Mouse (Mus musculus) midbrain, embryonic 14.5 days (tissue): ENCODE data around the gene Map2k1. TPM values are rescaled to one million over a fixed set of nuclear protein-coding genes. Genes with fewer than 3 reads are reported as not detected.

Experiments used
- ATAC-seq: fragments of 200-750 bp; cut with Nextera tagmentation; 2 replicates; pipeline ENCODE4 v1.8.0; 2017; ENCODE audit warnings: moderate number of reproducible peaks, moderate library complexity; ENCODE audit not compliant: low FRiP score, low TSS enrichment
- DNase-seq: peaks from one replicate; pipeline ENCODE4 v3.0.0-alpha.2; 2015
- H3K27ac ChIP-seq: fragments of 300-500 bp; sonication (generic); replicated peaks from 2 replicates; pipeline ENCODE4 v1.5.1; 2014; ENCODE audit warnings: mild to moderate bottlenecking, low read depth, low read length, moderate library complexity
- H3K27me3 ChIP-seq: fragments of 300-500 bp; sonication (generic); 2 replicates; pipeline ENCODE4 v1.6.1; 2014; ENCODE audit warnings: low read length, control low read depth, mixed read lengths; ENCODE audit not compliant: control insufficient read depth, insufficient read depth
- H3K36me3 ChIP-seq: fragments of 300-500 bp; sonication (generic); 2 replicates; pipeline ENCODE4 v1.6.1; 2014; ENCODE audit warnings: low read length, control low read depth; ENCODE audit not compliant: control insufficient read depth, insufficient read depth
- H3K4me1 ChIP-seq: fragments of 300-500 bp; sonication (generic); 2 replicates; pipeline ENCODE4 v1.6.1; 2014; ENCODE audit warnings: mild to moderate bottlenecking, antibody characterized with exemption, low read length, control low read depth; ENCODE audit not compliant: control insufficient read depth, insufficient read depth
- H3K4me2 ChIP-seq: fragments of 300-500 bp; sonication (generic); 2 replicates; pipeline ENCODE4 v1.6.1; 2014; ENCODE audit warnings: mild to moderate bottlenecking, low read length, moderate library complexity
- H3K4me3 ChIP-seq: fragments of 300-500 bp; sonication (generic); replicated peaks from 2 replicates; pipeline ENCODE4 v1.5.1; 2014; ENCODE audit warnings: low read depth, low read length
- H3K9ac ChIP-seq: fragments of 300-500 bp; sonication (generic); replicated peaks from 2 replicates; pipeline ENCODE4 v1.6.1; 2014; ENCODE audit warnings: mild to moderate bottlenecking, low read length, moderate library complexity
- H3K9me3 ChIP-seq: fragments of 300-500 bp; sonication (generic); 2 replicates; pipeline ENCODE4 v1.6.1; 2016; ENCODE audit warnings: low read length, control low read depth, mixed read lengths; ENCODE audit not compliant: control insufficient read depth
- WGBS: fragments of 180-500 bp; shearing (Covaris S2); extraction: QIAGEN DNeasy Blood & Tissue Kit; methylation state at CpG from one replicate; pipeline ENCODE4 v1.1.7; 2014; 5-methylcytosine and 5-hydroxymethylcytosine counted together
- polyA plus RNA-seq: library from polyadenylated mRNA; unstranded; fragments of >200 nt; fragmentation: Nextera tagmentation; extraction: Ambion mirVana; gene quantifications from 2 replicates; pipeline ENCODE4 v1.2.1, GENCODE M21; 2014

The Map2k1 gene
- polyA plus RNA-seq, 1 experiment from 2014 or later = 50.7 TPM

DNA sequence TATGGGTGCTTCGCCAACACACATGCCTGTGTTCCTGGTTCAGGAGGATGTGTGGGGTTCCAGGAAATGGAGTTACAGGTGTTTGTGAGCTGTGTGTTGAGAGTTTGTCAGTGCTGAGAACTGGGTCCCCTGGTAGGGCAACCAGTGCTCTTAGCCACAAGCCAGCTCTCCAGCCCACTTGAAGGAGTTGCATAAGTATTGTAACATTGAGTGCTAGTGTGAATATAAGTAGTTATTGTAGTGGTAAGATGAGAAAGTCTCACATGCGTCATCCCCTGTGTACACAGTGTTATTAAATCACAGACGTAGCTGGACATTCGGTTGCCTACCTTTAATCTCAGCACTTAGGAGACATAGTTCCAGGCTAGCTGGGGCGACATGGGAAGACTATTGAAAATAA is 6.5 kb upstream of the Map2k1 start:
- Histone ChIP-seq H3K9me3 (no peaks in the 10 kb centered on the region), H3K36me3 (no peaks in the 10 kb centered on the region), H3K4me2 (no peak overlapping the region), H3K9ac (no peak overlapping the region), H3K4me1 (no peaks in the 10 kb centered on the region), H3K27me3 (no peaks in the 10 kb centered on the region), H3K4me3 (no peak overlapping the region), H3K27ac (no peak overlapping the region)
- ATAC-seq (no peak), DNase-seq (no peak)
- 93% methylated on average over 5 of the region's 5 CpGs for WGBS

DNA sequence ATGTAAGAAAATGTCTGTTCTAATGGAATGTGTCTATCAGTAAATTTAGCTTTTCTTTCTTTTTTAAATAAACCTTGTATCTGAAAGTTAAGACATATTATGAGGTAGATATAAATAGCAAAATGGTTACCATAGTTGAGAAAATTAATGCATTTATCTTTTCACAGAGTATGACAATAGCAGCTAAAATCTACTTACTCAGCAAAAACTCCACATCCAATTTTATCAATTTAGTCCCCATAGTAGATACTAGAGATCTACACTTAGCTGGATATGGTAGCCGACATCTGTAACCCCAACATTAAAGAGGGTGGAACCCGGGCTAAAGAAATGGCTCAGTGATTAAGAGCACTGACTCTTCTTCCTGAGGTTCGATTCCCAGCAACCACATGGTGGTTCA is 2.8 kb upstream of the Map2k1 start:
- no peak for ATAC-seq
- H3K4me3 ChIP-seq = no peak overlapping the region
- H3K4me1 ChIP-seq = peaks cover 11% of the 10 kb centered on the region
- 94% methylated on average over 3 of the region's 3 CpGs for WGBS
- no peak overlapping the region for H3K27ac ChIP-seq
- H3K27me3 ChIP-seq = no peaks in the 10 kb centered on the region
- no peak overlapping the region for H3K4me2 ChIP-seq
- no peak overlapping the region for H3K9ac ChIP-seq
- DNase-seq = no peak
- H3K36me3 ChIP-seq = no peaks in the 10 kb centered on the region
- H3K9me3 ChIP-seq = no peaks in the 10 kb centered on the region

DNA sequence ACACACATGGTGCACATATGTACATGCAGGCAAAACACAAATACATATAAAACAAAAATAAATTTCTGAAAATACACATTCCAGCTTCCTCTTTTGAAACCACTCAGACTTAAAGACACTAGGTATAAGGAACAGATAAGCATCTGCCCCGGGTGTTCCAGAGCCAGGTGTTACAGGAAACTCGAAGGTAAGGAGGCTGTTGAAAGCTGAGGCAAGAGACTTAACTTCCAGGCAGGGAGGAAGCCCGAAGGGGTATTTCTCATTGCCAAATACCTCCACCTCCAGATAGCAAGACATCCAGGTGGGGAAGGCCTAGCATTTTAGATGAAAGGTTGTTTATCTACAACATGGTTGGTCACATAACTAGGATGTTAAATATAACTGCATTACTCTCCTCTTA is 2.0 kb upstream of the Map2k1 start:
- no peaks in the 10 kb centered on the region for H3K27me3 ChIP-seq
- no peak overlapping the region for H3K27ac ChIP-seq
- H3K4me3 ChIP-seq = no peak overlapping the region
- H3K4me2 ChIP-seq = no peak overlapping the region
- no peaks in the 10 kb centered on the region for H3K36me3 ChIP-seq
- 80% methylated on average over 3 of the region's 3 CpGs for WGBS
- DNase-seq (no peak), ATAC-seq (no peak)
- H3K9me3 ChIP-seq = no peaks in the 10 kb centered on the region
- peaks cover 11% of the 10 kb centered on the region for H3K4me1 ChIP-seq
- no peak overlapping the region for H3K9ac ChIP-seq

DNA sequence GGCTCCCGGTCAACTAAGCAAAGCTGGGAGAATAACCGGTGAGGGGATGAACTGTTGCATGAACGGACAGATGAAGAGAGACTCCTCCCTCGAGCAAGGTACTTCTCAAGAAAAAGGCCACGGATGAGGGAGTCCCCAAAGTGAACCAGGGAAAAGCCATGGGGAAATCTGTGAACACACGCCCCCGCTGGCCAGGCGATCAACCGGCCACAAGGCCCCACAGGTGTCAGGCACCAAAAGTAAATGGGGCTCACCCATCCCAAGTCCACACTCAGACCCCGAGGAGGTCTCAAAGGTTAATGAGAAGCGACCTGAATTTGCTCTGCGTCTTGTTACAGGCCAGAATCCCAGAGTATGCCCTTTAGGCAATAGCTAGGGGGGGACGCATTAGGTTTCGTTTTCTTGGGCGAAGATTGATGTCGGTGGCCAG is 825 bp downstream of the Map2k1 start:
- Histone ChIP-seq H3K27me3 (no peaks in the 10 kb centered on the region), H3K9ac (peak overlapping the region; percentile 84), H3K36me3 (no peaks in the 10 kb centered on the region), H3K27ac (peak overlapping the region; percentile 87), H3K4me2 (peak overlapping the region; percentile 91), H3K4me3 (peak overlapping the region; percentile 89), H3K4me1 (peaks cover 11% of the 10 kb centered on the region), H3K9me3 (no peaks in the 10 kb centered on the region)
- WGBS = under 1% methylated on average over 16 of the region's 16 CpGs
- ATAC-seq = no peak
- DNase-seq = peak; percentile 40

DNA sequence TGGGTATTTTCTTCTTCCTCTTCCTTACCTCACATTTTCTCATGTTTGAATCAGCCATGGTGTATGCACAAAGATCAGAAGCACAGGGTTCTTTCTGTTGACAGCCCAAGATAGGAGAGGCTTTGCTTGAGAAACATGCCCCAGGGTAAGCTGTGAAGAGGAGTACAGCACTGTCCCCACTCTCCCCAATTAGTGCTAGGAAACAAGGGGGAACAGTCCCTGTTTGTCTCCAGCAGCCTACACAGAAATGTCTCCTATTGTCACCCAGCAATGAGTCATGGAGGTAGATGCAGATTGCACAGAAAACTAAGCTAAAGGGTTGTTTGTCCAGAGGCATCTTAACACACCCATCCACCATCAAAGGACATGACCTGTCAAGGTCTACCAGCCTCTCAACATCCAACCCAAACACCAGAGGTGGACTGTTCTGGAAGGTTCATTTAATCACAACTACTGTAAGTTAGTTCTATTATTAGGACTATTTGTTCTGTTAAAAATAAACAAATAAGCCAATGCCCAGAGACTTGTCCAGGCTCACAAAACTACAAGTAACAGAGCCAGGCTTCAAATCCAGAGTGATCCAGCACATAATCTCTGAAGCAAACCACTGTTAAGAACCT is 3.2 kb downstream of the Map2k1 start:
- Histone ChIP-seq H3K4me1 (peaks cover 11% of the 10 kb centered on the region), H3K27ac (no peak overlapping the region), H3K27me3 (no peaks in the 10 kb centered on the region), H3K36me3 (no peaks in the 10 kb centered on the region), H3K9ac (no peak overlapping the region), H3K4me2 (no peak overlapping the region), H3K9me3 (no peaks in the 10 kb centered on the region), H3K4me3 (no peak overlapping the region)
- ATAC-seq (no peak), DNase-seq (no peak)

DNA sequence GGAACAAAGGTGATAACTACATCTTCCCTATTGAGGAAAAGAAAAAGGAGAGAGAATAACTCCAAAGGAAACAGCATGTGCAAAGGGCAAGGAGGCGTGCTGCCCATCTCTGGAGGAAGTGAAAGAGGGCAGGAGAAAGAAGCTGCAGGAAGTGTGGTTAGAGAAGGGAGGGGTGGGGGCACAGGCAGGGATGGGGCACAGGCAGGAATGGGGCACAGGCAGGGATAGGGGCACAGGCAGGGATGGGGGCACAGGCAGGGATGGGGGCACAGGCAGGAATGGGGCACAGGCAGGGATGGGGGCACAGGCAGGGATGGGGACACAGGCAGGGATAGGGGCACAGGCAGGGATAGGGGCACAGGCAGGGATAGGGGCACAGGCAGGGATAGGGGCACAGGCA is 4.1 kb downstream of the Map2k1 start:
- H3K9me3 ChIP-seq = no peaks in the 10 kb centered on the region
- no peaks in the 10 kb centered on the region for H3K36me3 ChIP-seq
- no peak overlapping the region for H3K27ac ChIP-seq
- no peak overlapping the region for H3K4me3 ChIP-seq
- H3K4me1 ChIP-seq = peaks cover 11% of the 10 kb centered on the region
- no peak for DNase-seq
- ATAC-seq = no peak
- H3K9ac ChIP-seq = no peak overlapping the region
- H3K4me2 ChIP-seq = no peak overlapping the region
- H3K27me3 ChIP-seq = no peaks in the 10 kb centered on the region
- WGBS = 85% methylated on average over 1 of the region's 1 CpGs

DNA sequence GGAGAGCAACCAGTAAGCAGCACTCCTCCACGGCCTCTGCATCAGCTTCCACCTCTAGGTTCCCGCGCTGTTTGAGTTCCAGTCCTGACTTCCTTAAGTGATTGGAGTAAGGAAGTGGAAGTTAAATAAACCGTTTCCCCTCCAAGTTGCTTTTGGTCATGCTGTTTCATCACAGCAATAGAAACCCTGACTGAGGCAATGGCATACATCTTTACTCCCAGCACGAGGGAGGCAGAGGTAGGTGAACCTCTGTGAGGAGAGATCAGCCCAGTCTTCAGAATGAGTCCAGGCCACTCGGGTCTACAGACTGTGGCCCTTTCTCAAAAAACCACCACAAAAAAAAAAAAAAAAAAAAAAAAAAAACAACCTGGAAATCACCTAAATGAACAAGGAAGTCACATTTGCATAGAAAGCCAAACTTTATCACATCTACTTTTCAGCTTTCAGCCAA is 11.0 kb downstream of the Map2k1 start:
- Histone ChIP-seq H3K9me3 (no peaks in the 10 kb centered on the region), H3K9ac (no peak overlapping the region), H3K4me1 (peaks cover 9% of the 10 kb centered on the region; the same call in 1 of the 2 replicates), H3K36me3 (no peaks in the 10 kb centered on the region), H3K4me3 (no peak overlapping the region), H3K4me2 (no peak overlapping the region), H3K27ac (no peak overlapping the region), H3K27me3 (no peaks in the 10 kb centered on the region)
- DNase-seq (no peak), ATAC-seq (no peak)
- WGBS = 81% methylated on average over 6 of the region's 6 CpGs

DNA sequence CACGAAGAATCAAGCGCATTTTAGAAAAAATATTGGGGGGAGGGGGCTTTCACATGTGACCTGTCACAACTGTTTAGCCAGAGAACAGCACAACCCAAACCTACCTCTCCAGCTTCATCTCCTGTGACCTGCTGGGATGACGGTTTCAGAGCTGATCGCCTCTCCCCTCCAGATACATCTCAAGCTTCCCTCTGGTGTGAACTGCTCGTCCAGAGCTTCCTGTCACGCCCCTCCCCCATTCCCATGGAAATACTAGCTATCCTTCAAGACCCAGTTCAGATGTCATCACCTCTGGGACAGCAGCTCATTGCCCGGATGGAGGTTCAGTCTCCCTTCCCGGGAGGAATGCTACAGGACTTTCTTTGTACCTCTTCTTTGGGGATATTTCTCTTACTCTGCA is 12.8 kb downstream of the Map2k1 start:
- H3K4me3 ChIP-seq = no peak overlapping the region
- peaks cover 9% of the 10 kb centered on the region; the same call in 1 of the 2 replicates for H3K4me1 ChIP-seq
- DNase-seq = no peak
- H3K9ac ChIP-seq = no peak overlapping the region
- 59% methylated on average over 8 of the region's 8 CpGs for WGBS
- H3K9me3 ChIP-seq = no peaks in the 10 kb centered on the region
- no peaks in the 10 kb centered on the region for H3K27me3 ChIP-seq
- H3K4me2 ChIP-seq = no peak overlapping the region
- no peak for ATAC-seq
- H3K36me3 ChIP-seq = no peaks in the 10 kb centered on the region
- 0 out of 2 replicates have a peak overlapping the region, but pooled peaks have one; percentile 20 for H3K27ac ChIP-seq

DNA sequence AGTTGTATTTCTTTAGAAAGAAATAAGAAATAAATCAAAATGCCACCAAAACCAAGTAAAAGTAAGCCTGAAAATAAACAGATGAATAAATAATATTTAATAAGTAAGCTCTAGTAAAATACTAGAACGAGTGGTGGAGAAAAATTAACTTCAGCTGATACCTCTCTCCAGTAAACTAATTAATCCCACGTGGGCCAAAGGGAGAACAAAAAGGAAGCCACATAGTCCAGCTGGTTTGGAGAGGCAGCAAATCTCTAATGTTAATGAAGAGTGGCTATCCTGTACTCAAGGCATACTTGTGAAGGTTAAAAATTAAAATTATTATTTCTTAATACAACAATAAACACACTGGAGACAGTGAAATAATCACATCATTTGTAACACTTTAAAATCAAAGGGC is 13.3 kb downstream of the Map2k1 start:
- 62% methylated on average over 2 of the region's 2 CpGs for WGBS
- peaks cover 9% of the 10 kb centered on the region; the same call in 1 of the 2 replicates for H3K4me1 ChIP-seq
- H3K4me3 ChIP-seq = no peak overlapping the region
- H3K27ac ChIP-seq = no peak overlapping the region
- DNase-seq (no peak), ATAC-seq (no peak)
- no peak overlapping the region for H3K4me2 ChIP-seq
- H3K36me3 ChIP-seq = no peaks in the 10 kb centered on the region
- no peak overlapping the region for H3K9ac ChIP-seq
- H3K9me3 ChIP-seq = no peaks in the 10 kb centered on the region
- no peaks in the 10 kb centered on the region for H3K27me3 ChIP-seq
